Mouse (Mus musculus): Measurements from ENCODE around the gene Gstp3.
A peak's percentile ranks its signal among the peaks of the same experiment; 100 is the strongest.
"Not testable (repeated sequence)": the region's sequence is repeated elsewhere in the genome, so short reads cannot be mapped to it uniquely, and the experiment has no call there.

Gstp3 gene

DNA sequence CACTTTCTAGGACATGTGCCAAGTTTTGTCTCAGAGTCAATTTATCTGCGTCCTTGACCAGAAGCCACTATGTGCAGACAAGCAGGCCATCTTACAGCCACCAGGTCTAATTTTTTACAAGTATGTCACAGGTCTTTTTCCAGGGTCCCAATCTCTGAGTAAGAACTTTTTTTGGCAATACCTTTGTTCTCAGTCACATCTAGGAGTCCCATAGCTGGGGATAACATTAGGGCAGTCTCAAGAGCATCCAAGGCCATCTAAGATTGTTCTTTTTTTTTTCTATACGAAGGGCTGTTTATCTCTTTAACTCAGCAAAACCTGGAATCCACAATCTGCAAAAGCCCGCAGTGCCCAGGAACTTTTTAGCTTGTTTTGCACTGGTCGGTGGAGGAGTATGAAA, 4.0 kb upstream of the Gstp3 start:
- not testable (repeated sequence) for DNase-seq (ENCODE audit: low spot score in 2 of 2)

DNA sequence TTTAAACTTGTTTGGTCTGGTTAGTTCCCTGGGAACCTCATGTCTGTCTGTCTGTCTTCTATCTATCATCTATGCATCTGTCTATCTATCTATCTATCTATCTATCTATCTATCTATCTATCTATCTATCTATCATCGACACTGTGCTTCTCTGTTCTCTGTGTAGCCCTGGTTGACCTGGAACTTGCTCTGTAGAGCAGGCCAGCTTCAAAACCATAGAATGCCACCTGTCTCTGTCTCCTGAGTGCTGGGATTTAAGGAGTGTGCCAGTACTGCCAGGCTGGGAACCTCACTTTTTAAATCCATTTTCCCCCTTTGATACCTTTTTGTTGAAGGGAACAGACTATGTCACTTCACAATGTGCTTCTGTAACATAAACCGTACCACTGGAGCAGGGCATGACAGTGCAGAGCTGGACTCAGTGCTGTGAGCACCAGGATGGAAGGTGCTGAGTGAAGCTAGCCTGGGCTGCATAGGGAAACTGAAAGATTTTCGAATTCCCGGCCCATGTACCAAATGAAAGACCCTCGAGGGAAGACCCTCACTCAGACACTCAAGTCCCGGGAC, 1.6 kb upstream of the Gstp3 start:
- no peak for DNase-seq (ENCODE audit: low spot score in 2 of 2)

DNA sequence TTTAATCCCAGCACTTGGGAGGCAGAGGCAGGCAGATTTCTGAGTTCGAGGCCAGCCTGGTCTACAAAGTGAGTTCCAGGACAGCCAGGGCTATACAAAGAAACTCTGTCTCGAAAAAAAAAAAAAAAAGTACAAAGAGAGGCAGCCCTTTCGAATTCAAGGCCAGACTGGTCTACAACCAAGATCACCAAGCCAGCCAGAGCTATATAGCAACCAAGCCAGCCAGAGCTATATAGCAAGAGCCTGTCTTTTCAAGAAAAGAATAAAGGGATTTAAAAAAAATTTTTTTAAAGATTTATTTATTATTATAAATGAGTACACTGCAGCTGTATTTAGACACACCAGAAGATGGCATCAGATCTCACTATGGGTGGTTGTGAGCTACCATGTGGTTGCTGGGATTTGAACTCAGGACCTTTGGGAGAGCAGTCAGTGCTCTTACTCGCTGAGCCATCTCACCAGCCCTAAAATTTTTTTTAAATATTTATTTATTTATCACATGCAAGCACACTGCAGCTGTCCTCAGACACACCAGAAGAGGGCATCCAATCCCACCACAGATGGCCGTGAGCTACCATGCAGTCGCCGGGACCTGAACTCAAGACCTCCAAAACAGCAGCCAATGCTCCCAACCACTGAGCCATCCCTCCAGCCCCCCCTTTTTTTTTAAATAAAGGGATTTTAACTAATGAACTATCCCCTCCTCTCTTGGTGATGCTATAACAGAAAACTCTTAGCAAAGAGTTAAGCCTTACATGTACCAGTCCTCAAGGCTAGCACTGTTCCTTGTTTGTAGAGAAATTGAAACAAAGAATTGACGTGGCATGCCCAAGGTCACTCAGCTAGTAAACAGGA, 902 bp upstream of the Gstp3 start:
- DNase-seq (ENCODE audit: low spot score in 2 of 2), result not testable (repeated sequence)

DNA sequence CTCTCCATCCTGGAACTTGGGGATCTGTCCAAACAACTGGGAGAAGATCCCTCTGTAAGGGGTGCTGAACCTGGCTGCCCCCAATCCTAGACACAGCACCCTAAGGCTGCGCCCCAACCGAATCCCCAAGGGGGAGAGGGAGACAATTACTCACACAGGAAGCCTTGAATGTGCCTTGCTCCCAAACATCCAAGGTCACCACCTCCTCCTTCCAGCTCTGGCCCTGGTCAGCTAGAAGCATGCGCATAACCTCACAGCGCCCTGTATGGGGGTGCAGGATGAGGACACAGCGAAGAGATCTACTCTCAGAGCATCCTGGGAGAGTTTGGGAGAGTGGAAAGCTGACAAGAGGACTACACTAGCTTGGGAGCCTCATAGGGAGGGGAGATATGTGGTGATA, 788 bp downstream of the Gstp3 start:
- DNase-seq (ENCODE audit: low spot score in 2 of 2), result no peak

DNA sequence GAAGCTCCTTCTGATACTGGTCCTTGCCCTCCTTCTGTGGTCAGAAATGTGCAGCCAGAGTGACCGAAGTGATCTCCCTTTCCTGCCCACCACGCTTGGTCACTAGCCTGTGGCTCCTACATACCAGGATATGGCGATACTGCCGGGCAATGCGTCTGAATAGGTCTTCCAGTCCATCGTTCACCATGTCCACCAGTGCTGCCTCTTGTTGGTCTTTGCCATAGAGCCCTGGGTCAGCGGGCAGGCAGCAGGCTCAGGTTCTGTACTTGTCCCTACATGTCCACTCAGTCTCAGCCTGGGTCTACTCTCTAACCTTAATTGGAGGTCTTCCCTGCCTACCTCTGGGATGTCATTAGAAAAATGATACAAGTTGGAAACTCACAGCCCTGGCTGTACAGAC, 1.4 kb downstream of the Gstp3 start:
- DNase-seq (ENCODE audit: low spot score in 2 of 2), result no peak

DNA sequence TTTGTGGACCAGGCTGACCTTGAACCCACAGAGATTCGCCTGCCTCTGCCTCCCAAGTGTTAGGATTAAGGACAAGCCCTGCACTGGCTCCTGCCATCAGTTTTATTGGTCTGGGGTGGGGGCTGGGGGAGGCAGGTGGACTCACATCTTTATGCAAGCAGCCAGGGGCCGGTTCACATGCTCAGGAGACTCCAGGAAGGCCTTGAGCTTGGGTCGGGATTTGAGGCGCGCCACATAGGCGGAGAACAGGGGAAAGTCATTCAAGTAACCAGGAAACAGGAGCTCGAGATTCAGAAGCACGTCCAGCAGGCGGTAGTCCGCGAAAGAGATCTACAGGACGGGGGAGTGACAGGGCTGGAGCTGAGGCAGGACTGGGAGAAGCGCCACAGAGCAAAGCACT, 2.0 kb downstream of the Gstp3 start:
- no peak for DNase-seq (ENCODE audit: low spot score in 2 of 2)

DNA sequence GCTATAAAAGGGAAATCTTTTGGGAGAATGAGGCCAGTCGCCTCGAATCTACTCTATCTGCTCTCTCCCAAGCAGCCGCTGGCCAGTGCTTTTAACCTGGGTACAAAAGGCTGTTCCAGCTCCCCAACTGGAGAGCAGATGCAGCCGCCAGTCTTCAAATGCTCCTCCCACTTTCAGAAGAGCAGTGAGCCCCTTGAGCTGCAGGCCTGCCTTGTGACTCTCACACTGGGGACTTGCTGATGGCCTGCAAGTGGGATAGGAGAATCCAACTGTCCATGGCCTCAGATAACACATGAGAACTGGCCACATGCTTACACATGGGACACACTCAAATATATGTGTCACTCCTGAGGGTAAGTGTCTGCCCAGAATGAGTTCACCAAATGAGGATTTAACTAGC, 2.6 kb downstream of the Gstp3 start:
- DNase-seq (ENCODE audit: low spot score in 2 of 2), result no peak

DNA sequence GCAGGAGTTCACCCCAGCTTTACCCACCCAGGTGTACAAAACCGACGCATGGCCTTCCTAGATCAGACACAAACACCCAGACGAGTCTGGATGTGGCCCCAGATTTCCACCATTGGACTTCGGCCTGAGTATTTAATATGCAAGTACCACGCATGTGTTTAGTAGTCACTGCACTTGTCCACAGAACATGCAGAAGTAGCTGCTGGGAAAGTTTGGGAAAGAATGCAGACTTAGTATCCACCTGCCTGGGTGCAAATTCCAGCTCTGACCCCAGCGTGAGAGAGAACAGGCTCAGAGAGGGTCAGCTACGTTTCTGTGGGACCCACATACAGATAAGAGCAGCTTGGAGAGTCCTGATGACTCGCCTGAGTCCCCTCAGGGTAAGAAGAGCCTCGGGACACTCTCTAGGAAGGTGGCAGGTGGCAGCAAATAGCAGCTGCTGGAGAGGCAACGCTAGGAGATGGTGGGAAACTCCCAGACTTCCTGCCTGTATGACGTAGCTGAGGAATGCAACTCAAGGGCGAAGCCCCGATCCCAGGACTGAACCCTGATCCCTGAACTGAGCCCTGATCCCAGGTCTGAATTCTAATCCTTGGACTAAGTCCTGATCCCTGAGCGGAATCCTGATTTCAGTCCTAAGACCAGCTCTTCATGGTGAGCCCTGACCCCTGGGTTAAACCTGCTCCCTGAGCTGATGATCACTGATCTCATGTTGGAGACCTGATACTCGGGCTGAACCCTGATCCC, 3.2 kb downstream of the Gstp3 start:
- no peak for DNase-seq (ENCODE audit: low spot score in 2 of 2)

DNA sequence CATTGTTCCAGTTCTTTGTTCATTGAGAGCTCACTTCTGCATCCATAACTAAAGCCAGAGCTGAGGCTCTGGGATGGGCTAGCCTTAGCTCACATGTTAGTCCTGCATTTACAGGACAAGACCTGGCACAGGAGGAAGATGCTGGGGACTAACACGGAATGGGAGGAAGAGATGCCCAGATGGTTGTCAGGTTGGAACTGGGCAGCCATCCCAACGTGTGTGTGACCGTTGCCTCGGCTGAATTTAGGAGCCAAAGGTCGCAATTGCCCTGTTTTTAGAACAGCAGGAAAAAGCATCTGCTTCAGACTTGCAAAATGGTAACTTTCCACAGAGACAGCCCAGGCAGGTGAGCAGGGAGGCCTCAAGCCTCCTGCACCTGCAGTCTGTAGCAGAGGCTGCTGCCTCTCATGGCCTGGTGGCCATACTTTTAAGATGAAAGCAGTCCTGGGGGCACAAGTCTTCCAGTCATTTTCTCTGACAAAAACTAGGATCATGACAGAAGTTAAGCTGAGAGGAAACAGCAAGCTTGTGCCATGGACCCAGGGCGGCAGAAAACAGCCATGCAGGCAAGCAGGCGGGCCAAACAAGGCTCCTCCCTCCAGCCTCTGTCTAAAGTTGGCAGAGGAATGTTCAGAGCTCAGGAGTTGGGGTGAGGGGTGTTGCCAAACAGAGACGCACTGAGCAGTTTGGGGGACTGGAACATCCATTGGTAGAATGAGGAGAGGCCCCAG, 4.0 kb downstream of the Gstp3 start:
- DNase-seq (ENCODE audit: low spot score in 2 of 2), result no peak

DNA sequence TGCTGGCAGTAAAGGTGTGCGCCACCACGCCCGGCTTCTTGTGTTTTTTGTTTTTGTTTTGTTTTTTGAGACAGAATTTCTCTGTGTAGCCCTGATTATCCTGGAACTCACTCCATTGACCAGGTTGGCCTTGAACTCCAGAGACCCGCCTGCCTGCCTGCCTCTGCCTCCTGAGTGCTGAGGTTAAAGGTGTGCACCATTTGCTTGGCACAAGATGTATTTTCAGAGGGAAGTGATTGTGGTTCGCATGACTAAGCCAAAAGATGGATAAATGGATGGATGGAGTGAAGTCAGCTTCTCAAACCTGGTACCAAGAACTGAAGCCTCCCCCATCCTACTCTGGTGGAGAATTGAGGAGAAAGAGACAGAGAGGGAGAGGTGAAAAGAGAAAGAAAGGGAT, 4.8 kb downstream of the Gstp3 start:
- DNase-seq (ENCODE audit: low spot score in 2 of 2), result no peak

DNA sequence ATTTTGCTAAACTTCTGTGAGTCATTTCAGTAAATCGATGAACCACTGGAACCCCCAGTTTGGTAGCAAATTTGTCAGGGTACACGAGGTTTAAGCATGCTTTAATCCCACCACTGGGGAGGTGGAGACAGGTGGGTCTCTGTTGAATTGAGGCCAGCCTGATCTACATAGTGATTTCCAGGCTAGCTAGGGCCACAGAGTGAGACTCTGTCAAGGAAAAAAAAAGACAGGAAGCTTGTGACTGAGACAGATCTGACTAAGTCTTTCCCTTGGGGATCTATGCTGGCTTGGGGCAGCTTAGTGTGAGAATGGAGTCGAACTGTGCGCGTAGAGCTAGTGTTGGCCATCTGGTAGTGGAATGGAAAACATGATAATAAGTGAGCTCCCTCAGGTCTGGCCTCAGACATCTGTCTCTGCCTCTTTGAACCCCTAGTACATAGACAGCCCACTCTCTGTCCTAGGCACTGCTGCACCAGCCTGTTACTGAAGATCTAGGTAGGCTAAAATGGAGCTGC, 6.8 kb downstream of the Gstp3 start:
- no peak for DNase-seq (ENCODE audit: low spot score in 2 of 2)

DNA sequence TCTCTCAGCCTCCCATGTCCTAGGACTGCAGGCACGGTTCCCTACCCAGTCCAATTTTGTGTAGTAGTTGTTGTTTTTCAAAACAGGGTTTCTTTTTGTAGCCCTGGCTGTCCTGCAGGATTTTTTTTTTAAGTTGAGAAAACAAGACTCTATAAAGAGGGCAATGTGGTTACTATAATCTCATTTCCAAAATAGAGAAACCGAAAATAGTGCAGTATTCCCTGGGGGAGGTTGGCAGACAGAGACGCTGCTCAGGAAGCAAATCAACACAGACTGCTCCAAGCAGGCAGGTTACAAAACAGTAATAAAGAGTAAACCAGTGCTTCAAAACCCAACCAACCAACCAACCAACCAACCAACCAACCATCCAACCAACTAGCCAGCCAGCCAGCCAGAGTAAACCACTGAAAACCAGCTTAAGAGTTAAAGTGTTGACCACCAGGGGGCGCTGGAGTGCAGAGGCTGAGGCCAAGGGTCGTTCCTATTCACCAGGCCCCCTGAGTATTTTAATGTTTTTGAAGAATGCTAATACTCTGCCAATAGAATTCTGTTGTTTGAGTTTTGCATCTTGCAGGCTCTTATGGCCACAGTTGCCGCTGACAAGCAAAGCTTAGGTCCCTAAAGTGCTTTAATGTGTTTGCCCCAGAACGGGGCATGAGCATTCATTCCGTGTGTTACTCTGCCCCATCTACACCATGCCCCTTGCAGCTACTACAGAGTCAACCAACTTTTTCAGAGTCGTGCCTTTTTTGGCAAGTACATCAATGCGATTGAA, 7.4 kb downstream of the Gstp3 start:
- DNase-seq (ENCODE audit: low spot score in 2 of 2), result peak in 1 of 2 experiments; percentile 48

DNA sequence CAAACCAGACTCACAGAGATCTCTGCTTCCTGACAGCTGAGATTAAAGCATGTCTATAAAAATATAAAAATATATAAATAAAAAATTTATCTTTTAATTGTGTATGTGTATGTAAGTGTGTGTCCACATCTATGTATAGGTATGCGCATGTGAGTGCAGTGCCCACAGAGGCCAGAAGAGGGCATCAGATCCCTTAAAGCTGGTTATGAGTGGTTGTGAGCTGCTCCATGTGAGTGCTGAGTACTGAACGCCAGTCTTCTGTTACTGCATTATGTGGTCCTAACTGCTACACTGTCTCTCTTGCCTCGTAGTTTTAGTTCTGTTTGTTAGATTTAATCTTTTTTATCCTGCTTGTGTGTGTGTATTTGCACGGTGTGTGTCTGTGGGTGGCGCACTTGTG, 8.4 kb downstream of the Gstp3 start:
- DNase-seq (ENCODE audit: low spot score in 2 of 2), result no peak

DNA sequence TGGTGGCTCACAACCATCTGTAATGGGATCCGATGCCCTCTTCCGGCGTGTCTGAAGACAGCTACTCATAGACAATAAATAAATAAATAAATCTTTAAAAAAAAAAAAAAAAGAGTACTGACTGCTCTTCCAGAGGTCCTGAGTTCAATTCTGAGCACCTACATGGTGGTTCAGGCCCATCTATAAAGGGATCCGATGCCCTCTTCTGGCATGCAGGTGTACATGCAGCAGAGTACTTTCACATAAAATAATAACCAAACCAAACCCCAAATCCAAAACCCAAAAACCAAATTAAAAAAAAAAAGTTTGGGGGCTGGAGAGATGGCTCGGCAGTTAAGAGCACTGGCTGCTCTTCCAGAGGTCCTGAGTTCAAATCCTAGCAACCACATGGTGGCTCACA, 10.3 kb downstream of the Gstp3 start:
- DNase-seq (ENCODE audit: low spot score in 2 of 2), result not testable (repeated sequence)

DNA sequence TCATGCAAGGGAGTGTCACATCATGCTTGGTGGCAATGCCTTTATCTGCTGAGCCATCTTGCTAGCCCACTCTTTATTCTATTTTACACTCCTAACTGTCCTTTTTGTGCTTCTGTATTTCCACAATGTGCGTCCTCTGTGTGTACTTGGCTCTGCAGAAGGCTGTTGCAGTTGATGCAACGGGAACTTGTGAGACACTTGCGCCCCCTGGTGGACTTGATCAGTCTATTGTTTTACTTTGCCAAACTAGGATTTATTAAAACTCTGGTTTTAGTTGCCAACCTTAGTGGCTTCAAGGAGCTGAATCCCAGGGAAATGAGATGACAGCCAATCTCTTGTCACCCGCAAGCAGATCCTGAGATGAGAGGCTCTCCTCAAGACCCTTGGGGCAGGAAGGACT, 11.5 kb downstream of the Gstp3 start:
- DNase-seq (ENCODE audit: low spot score in 2 of 2), result peak; percentile 37 to 46

DNA sequence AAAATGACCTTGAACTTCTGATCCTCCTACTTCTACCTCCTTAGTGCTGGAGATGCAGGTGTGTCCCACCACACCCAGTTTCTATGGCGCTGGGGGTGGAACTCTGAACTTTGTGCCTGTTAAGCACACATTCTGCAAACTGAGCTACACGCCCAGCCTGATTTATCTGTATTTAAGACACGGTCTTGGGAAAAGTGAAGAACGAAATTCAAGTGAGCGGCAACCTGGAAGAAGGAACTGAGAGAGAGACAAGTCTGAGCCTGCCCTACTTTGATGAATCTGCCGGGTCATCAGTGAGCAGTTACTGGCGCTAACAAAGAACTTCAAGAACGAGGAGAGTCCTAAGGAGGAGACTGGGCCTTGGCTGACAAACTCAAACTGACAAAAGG, 12.5 kb downstream of the Gstp3 start:
- peak; percentile 35 to 50 for DNase-seq (ENCODE audit: low spot score in 2 of 2)

DNA sequence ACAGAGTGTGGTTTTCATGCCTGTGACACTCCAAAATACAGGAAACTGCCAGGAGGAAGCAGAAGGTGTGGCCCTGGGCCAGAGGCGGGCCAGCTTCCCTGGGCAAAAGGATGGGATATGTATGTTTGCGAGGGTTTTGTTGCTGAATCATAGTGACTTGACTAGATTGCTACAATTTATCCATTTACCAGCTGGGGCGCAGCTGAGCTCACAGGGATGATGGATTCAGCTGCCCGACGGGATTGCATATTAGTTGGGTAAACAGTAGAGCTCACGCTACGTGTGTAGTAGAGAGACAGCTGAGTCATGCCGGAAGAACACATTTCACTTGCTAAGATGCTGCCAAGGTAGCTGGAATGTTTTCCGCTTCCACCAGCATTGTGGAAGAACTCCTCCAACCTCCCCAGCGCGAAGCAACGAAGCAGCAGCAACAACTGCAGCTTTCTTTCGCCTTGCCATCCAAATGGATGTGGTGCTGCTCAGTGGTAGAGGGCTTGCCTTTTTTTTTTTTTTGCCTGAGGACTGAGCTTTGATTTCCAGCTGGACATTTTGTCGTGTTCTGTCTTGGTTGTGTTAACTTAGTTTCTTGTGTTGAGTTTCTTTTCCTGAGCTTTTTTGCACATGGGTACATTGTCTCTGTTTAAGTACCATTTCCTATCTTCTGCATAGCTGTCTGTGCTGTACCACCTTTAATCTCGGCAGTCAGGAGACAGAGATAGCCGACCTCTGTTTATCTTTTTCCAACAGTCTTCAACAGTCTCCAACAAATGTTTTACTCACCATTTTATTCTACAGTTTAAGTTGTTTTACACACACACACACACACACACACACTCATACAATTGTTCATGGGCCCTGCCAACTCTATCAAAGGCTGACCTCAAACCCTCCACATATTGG, 13.2 kb downstream of the Gstp3 start, which contains the start of gene Gstp2:
Gene Gstp2 (minus strand): TSS at position 58 of the 900 bp plus-strand sequence.
- DNase-seq (ENCODE audit: low spot score in 2 of 2), result peak; percentile 67 to 82

DNA sequence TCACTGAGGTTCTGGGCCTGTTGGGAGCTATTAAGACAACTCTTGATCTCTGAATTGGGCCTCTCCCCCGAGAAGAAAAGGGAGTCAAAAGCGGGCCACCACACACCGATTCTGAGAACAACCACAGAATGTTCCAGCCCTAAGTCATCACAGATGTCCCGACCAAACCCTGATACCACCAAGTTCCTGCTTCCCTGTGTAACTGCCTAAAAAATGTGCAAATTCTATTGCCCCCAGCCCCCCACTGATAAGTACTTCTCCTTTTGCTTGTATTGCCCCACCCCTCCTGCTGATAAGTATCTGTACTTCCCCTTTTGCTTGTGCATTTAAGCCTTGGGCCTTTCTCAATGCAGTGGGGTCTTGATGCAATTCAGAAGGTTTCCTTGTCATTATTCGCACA, 15.3 kb downstream of the Gstp3 start:
- DNase-seq (ENCODE audit: low spot score in 2 of 2), result not testable (repeated sequence)

DNA sequence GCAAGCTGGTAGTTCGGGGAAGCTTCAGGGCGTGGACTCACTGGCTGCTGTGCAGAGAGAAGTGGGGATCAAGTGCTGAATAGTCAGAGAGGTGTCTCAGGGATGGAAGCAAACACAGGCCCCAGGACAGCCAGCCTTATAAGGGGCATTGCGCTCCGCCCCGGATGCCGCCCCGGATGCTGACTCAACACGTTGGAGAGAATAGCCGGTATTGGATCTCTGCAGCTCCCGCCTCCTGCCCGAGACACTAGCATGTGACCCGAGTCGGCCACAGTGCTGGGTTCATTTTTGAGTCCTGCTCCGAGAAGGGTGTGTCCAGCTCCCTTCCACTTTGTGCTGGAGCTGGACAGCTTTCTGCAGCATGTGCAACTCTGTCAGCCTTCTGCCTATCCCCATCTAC, 17.2 kb downstream of the Gstp3 start:
- DNase-seq (ENCODE audit: low spot score in 2 of 2), result peak; percentile 29 to 64

DNA sequence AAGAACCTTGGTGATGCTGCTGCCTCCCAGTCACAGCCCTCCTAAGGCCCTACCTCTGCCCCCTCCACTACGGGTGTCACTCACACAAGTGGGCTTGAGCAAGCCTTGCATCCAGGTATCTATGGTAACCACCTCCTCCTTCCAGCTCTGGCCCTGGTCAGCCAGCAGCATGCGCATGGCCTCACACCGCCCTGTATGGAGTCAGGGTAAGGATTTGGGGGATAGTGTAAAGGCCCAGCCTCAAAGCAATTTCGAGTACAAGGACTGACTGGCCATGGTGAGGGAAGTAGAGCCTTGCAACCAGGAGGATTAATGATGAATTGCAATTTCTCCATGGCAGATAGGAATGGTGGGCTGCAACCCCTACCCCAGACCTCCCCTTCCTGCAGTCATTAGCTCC, 17.9 kb downstream of the Gstp3 start:
- not testable (repeated sequence) for DNase-seq (ENCODE audit: low spot score in 2 of 2)

All from urinary bladder, adult 18-20 months (tissue).